Mouse (Mus musculus): ENCODE data around the gene Rtn4.
"Not testable (repeated sequence)": the region's sequence is repeated elsewhere in the genome, so short reads cannot be mapped to it uniquely, and the experiment has no call there.

The Rtn4 gene

DNA sequence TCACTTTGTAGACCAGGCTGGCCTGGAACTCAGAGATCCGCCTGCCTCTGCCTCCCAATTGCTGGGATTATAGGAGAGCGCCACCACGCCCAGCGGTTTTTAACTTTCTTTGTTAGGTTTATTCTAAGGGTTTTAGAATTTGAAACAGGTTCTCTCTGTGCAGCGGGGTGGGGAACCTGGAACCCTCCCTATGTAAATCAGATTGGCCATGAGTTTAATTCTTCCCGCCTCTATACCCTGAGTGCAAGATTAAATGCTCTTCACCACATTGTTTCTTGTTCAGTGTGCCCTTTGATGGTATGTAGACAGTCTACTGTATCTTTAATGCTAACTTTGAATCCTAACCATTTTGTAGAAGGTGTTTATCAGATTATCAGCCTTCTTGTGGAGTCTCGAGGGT is 21.4 kb downstream of the Rtn4 start:
- DNase-seq (ENCODE audit: low read depth): no peak

- DNase-seq (ENCODE audit: low read depth): no peak
These were observed 22.0 kb downstream of the Rtn4 start for GRCm38 (mm10) chr11:29714789-29715188.

DNA sequence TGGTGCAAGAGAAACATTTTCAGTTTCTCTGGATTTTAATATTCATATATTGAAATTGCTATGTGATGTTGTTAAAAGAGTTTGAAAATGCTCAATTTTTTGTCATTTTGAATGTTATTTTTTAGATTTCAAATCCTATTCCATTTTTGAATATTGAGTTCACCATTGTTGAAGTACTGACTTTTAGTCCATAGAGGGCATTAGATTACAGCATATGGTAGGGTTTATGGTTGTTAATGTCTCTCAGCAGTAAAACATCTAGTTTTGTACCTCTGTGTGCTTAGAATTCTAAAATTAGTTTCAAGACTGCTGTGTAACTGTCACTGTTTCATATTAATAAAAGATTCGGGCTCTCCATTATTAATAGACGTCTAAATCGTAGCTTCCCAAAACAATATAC is 22.8 kb downstream of the Rtn4 start:
- no peak for DNase-seq (ENCODE audit: low read depth)

GRCm38 (mm10) chr11:29718541-29718940 is 25.8 kb downstream of the Rtn4 start:
- no peak for DNase-seq (ENCODE audit: low read depth)

DNA sequence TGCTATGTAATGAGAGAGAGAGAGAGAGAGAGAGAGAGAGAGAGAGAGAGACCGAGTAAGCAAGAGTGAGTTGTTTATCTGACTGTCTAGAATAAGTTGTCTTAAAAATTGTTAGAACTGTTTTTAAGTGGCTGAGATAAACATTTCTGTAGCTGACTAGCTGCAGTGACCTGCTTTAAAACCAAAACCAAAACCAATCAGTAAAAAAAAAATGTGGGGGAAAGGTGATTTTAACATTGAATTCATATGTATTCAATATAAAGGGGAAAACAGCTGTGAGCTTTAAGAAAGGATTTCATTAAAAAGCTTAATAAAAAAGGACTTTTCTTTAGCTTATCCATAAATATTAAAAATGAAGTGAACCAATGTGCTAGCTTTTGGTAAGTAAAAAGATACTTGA is 26.9 kb downstream of the Rtn4 start:
- no peak for DNase-seq (ENCODE audit: low read depth)

DNA sequence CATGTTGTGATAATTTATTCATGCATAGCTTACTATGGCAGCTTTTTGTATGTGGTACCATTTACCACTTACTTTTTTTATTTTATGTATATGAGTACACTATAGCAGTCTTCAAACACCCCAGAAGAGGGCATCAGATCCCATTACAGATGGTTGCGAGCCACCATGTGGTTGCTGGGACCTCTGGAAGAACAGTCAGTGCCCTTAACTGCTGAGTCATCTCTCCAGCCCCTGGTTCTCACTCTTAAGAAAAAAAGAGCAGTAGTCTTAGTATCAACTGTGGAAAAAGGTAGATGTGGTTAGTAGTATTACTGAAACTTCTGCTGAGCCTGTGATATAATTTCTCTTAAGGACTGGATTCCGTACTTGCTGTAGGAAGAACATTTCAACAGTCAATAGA is 31.5 kb downstream of the Rtn4 start:
- DNase-seq (ENCODE audit: low read depth): no peak

DNA sequence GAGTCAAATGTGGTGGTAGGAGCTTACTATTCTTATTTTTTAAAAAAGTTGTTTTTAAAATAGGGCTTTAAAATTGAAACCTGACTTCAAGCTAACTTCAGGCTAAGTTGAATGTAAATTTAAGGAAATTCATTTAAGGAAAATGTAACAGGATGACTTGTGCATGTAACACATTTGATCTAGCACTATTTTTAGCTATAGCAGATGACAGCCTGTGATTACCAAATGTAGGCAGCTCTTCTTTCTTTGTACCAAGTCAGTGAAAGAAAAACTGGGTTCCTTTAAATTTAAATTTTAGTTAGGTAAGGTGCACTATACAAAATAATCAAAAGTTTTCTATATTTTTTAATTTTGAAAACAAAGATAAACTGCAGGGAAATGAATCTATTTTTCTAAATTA is 32.4 kb downstream of the Rtn4 start:
- no peak for DNase-seq (ENCODE audit: low read depth)

DNA sequence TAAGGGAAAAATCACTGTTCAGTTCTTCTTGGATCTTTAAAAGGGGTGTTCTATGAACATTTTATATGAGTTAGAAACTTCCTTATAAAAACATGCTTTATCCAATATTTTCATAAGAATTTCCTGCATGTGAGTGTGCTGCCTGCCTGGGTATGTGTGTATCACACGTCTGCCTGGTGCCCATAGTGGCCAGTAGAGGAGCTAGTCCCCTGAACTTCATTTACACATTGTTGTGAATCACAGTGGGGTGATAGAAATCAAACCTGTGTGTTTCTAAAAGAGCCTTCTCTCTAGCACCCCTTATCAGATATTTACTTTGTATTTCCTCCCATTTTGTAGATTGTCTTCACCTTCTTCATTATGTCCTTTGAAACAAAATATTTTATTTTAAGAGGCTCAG is 32.9 kb downstream of the Rtn4 start:
- DNase-seq (ENCODE audit: low read depth): no peak

DNA sequence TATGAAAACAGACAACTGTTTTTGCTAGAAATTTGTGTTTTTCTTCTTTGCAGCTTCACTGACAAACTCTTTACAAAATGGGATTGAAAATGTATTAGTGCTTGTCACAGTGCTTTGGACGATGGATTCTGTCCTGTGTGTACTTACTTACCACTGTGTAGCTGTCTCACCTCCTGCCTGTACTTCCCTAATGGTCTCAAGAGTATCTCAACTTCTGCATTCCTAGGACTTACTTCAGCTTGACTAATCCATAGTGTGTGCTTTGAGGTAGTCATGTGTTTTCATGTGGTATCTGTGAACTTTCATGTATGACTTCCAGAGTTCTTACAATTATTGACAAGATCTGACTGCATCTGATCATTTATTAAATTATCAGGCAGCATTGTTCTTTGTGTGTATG is 35.2 kb downstream of the Rtn4 start:
- DNase-seq (ENCODE audit: low read depth): peak; percentile 17

- DNase-seq (ENCODE audit: low read depth): no peak
These were observed 47.0 kb downstream of the Rtn4 start for GRCm38 (mm10) chr11:29739752-29740151.

DNA sequence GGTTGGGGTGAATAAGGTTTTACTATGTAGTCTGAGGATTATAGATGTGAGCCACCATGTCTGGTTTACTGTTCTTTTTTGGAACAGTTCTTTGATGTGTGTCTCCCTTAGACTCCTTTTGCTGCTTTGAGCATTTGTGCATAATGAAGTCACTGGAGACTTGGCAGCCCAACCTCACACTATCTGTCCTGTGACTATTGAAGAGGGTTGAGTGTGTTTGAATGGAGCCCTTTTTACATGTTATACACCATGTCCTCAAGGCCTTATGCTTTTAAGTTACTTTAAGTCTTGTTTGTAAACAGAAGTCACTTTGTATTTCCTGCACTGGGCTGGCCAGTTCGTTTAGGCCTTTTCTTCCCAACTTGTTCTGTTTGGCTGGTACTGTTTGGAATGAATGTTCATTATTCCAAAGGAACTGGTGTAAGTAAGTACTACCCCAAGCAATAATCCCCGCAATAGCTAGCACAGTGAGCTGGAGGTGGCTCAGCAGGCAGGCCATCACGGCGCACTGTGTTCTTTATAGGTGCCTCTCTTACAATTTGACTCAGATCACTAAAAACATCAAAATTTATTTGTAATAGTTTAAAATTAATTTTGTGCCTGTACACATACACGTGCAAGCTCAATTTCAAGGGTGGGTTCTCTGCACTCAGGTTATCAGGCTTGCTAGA is 52.1 kb downstream of the Rtn4 start:
- no peak for DNase-seq (ENCODE audit: low read depth)

DNA sequence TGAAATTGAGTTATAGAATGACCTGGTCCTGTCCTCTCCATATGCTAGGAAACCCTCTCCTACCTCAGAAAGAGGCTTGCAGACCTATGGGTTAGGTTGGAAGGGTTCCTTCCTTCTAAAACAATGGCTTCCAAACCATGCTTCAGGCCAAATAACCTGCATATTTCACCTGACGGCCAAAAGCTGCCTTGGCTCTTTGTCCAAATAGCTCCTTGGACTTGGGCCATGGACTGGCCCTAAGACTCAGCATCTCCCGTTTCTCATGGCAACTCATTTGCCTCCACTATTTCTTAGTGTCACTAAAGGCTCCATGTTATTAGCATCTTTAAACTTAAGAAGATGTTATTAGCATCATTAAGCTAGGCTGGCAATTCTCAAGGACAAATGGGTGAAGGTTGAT is 52.8 kb downstream of the Rtn4 start:
- DNase-seq (ENCODE audit: low read depth): no peak

GRCm38 (mm10) chr11:29746203-29746602 is 53.5 kb downstream of the Rtn4 start:
- DNase-seq (ENCODE audit: low read depth): no peak

GRCm38 (mm10) chr11:29747365-29747764 is 54.6 kb downstream of the Rtn4 start:
- DNase-seq (ENCODE audit: low read depth): no peak

GRCm38 (mm10) chr11:29747881-29748280 is 55.1 kb downstream of the Rtn4 start:
- no peak for DNase-seq (ENCODE audit: low read depth)

GRCm38 (mm10) chr11:29748750-29749467 is 56.2 kb downstream of the Rtn4 start:
- DNase-seq (ENCODE audit: low read depth): no peak

DNA sequence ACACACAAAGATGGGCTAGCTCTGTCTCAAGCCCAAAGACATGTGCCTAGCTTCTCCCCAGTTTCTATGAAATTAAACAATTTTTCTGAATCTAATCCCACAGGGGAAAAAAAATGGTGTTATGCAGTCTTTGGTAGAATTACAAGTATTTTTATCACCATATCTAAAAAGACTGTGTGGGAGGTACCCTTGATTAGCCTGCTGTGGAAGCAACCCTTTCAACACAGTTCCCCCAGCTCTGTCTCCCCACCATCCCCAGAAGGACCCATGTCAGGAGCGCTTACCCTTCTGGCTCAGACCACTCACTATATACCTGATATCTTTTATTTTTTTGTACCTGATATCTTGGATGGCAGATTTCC is 56.7 kb downstream of the Rtn4 start:
- DNase-seq (ENCODE audit: low read depth): no peak

DNA sequence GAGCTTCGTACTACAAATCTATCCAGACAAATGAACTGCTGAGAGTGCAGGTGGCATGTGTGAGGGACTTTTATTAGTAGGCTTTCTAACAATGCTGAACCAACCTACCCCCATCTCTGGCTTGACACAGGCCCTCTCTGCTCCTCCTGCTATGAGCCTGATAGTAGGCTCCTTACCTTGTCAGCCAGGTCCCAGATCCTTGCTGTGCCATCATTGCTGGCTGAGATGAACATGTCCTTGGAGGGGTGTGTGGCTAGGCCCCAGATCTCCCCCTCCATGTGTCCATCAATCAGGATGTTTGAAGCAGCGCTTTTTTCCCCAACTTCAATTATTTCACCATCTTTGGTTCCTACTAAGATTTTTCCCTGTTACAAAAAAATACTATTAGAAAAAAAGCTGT is 58.3 kb downstream of the Rtn4 start:
- no peak for DNase-seq (ENCODE audit: low read depth)

GRCm38 (mm10) chr11:29751648-29752611 is 59.2 kb downstream of the Rtn4 start:
- DNase-seq (ENCODE audit: low read depth): no peak

- DNase-seq (ENCODE audit: low read depth): not testable (repeated sequence)
These were observed 63.3 kb downstream of the Rtn4 start for GRCm38 (mm10) chr11:29756007-29756406.

- no peak for DNase-seq (ENCODE audit: low read depth)
These were observed 65.9 kb downstream of the Rtn4 start for GRCm38 (mm10) chr11:29758617-29759016.

GRCm38 (mm10) chr11:29761387-29761786 is 68.6 kb downstream of the Rtn4 start:
- DNase-seq (ENCODE audit: low read depth): no peak

DNA sequence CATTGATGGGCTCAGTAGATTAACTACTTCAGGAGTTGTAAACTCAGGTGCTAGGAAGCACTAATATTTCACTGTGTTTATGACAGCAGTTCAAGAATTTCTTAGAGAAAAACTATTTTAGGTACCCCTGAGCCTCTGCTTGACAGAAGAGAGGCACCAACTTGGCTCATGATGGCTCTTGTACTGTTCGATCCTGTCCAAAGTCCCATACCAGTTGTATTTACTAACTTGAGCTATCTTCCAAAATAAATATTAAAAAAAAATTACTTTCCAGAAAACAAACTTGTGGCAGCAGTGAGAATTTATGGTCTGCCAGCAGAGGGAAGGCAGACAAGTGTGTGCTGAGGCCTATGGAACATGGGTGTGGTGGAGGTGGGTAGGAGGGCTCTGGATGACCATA is 70.0 kb downstream of the Rtn4 start:
- no peak for DNase-seq (ENCODE audit: low read depth)
